ENCODE assay signal across 9 mouse cellular contexts in the genomic region with DNA sequence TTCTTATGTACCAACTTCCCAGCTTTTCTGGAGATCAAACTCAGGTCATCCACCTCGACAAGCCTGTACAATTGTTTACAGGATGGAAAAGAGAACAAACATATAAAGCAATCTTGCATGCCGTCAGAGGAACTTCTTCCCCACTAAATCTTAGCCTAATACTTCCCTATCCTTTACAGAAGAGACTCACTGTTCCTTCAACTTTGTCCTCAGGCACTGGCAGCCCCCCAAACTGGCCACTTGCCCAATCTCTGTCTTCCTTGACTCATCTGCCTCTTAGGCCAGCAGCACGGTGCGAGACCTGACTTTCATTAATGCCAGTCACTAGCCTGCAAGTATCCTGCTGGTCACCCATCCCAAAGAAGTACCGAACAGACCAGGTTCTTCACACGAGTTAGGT. TPM values are rescaled to one million over a fixed set of nuclear protein-coding genes. Genes with fewer than 3 reads are reported as not detected.
DNase-seq lines count a peak whose midpoint lies in the region; ATAC-seq and TF ChIP-seq lines count a peak whose summit lies in the region.
"Had no signal": no experiment of that assay in that cellular context is flagged by ENCODE, and none has a peak within 500 bp of the region (broad histone marks: within the 10 kb centered on the region; RNA-seq: fewer than 3 reads in every experiment).

No protein-coding gene starts in this region.

- WGBS in intestine, embryonic 14.5 days: 55% methylated on average over 6 of the region's 6 CpGs
- 58% methylated on average over 6 of the region's 6 CpGs for WGBS in intestine, embryonic 15.5 days
- 85% methylated on average over 6 of the region's 6 CpGs for WGBS in forebrain, embryonic 12.5 days
- 85% methylated on average over 6 of the region's 6 CpGs for WGBS in hindbrain, embryonic 12.5 days

- DNase-seq in intestine, embryonic 14.5 days (ENCODE audit: low spot score): peak; percentile 51
- peak; percentile 46 for DNase-seq in MN1 (ENCODE audit: low spot score)
- DNase-seq in cerebellum, postnatal 25 days: peak; percentile 18 to 53
- peak; percentile 86 for DNase-seq in kidney, postnatal 14 days
- no peak for DNase-seq in layer of hippocampus, adult 2 months (ENCODE audit: low spot score in 2 of 2)

- no peak overlapping the region for H3K4me2 ChIP-seq in intestine, embryonic 14.5 days (ENCODE audit: low read length)
- H3K4me2 ChIP-seq in intestine, embryonic 15.5 days (replicated peaks): no peak overlapping the region
- no peak overlapping the region for H3K4me2 ChIP-seq in forebrain, embryonic 12.5 days
- H3K4me2 ChIP-seq in hindbrain, embryonic 12.5 days (replicated peaks): no peak overlapping the region
- H3K4me2 ChIP-seq: embryonic facial prominence, embryonic 13.5 days had no signal

- H3K27me3 ChIP-seq in intestine, embryonic 14.5 days (replicated peaks; ENCODE audit: control insufficient read depth, insufficient read depth, low read length): no peaks in the 10 kb centered on the region
- no peaks in the 10 kb centered on the region for H3K27me3 ChIP-seq in intestine, embryonic 15.5 days (replicated peaks)
- H3K27me3 ChIP-seq in forebrain, embryonic 12.5 days: 0 out of 2 replicates have a peak, but pooled peaks cover 3% of the 10 kb centered on the region
- H3K27me3 ChIP-seq in hindbrain, embryonic 12.5 days: no peaks in the 10 kb centered on the region
- H3K27me3 ChIP-seq: embryonic facial prominence, embryonic 13.5 days had no signal

- H3K4me3 ChIP-seq in intestine, embryonic 14.5 days (ENCODE audit: low read depth, low read length): no peak overlapping the region
- no peak overlapping the region for H3K4me3 ChIP-seq in intestine, embryonic 15.5 days (replicated peaks)
- no peak overlapping the region for H3K4me3 ChIP-seq in forebrain, embryonic 12.5 days (replicated peaks)
- H3K4me3 ChIP-seq in layer of hippocampus, adult 2 months: no peak overlapping the region
- no peak overlapping the region for H3K4me3 ChIP-seq in hindbrain, embryonic 12.5 days
- H3K4me3 ChIP-seq: embryonic facial prominence, embryonic 13.5 days had no signal

- no peaks in the 10 kb centered on the region for H3K36me3 ChIP-seq in intestine, embryonic 14.5 days (ENCODE audit: control insufficient read depth, insufficient read depth, low read length)
- H3K36me3 ChIP-seq in intestine, embryonic 15.5 days: no peaks in the 10 kb centered on the region
- H3K36me3 ChIP-seq in forebrain, embryonic 12.5 days (replicated peaks): no peaks in the 10 kb centered on the region
- H3K36me3 ChIP-seq in hindbrain, embryonic 12.5 days: no peaks in the 10 kb centered on the region
- H3K36me3 ChIP-seq: embryonic facial prominence, embryonic 13.5 days had no signal

- ATAC-seq in intestine, embryonic 14.5 days (replicated peaks; ENCODE audit: low FRiP score, low TSS enrichment, low read depth): no peak
- ATAC-seq in intestine, embryonic 15.5 days: no peak
- ATAC-seq in forebrain, embryonic 12.5 days (ENCODE audit: low FRiP score): no peak
- no peak for ATAC-seq in hindbrain, embryonic 12.5 days (ENCODE audit: low FRiP score)

- TF ChIP-seq CTCF in layer of hippocampus, adult 2 months (conservative IDR thresholded peaks at IDR 0.05): no peak

- H3K9me3 ChIP-seq in intestine, embryonic 14.5 days (ENCODE audit: control insufficient read depth, low read length): no peaks in the 10 kb centered on the region
- no peaks in the 10 kb centered on the region; the same call in 1 of the 2 replicates for H3K9me3 ChIP-seq in intestine, embryonic 15.5 days
- H3K9me3 ChIP-seq in forebrain, embryonic 12.5 days: no peaks in the 10 kb centered on the region
- H3K9me3 ChIP-seq in hindbrain, embryonic 12.5 days (replicated peaks): no peaks in the 10 kb centered on the region
- H3K9me3 ChIP-seq: embryonic facial prominence, embryonic 13.5 days had no signal

- H3K4me1 ChIP-seq in intestine, embryonic 14.5 days (replicated peaks; ENCODE audit: control insufficient read depth, insufficient read depth, low read length): no peaks in the 10 kb centered on the region
- H3K4me1 ChIP-seq in intestine, embryonic 15.5 days (replicated peaks): no peaks in the 10 kb centered on the region
- no peaks in the 10 kb centered on the region for H3K4me1 ChIP-seq in forebrain, embryonic 12.5 days
- H3K4me1 ChIP-seq in hindbrain, embryonic 12.5 days: no peaks in the 10 kb centered on the region
- H3K4me1 ChIP-seq: embryonic facial prominence, embryonic 13.5 days had no signal

- H3K9ac ChIP-seq in intestine, embryonic 14.5 days (ENCODE audit: low read length): no peak overlapping the region
- no peak overlapping the region for H3K9ac ChIP-seq in intestine, embryonic 15.5 days
- no peak overlapping the region for H3K9ac ChIP-seq in forebrain, embryonic 12.5 days
- no peak overlapping the region for H3K9ac ChIP-seq in hindbrain, embryonic 12.5 days
- H3K9ac ChIP-seq: embryonic facial prominence, embryonic 13.5 days had no signal

- H3K27ac ChIP-seq in intestine, embryonic 14.5 days (ENCODE audit: low read depth): no peak overlapping the region
- no peak overlapping the region for H3K27ac ChIP-seq in intestine, embryonic 15.5 days
- H3K27ac ChIP-seq in forebrain, embryonic 12.5 days: no peak overlapping the region
- no peak overlapping the region for H3K27ac ChIP-seq in layer of hippocampus, adult 2 months
- H3K27ac ChIP-seq in hindbrain, embryonic 12.5 days: no peak overlapping the region
- H3K27ac ChIP-seq: embryonic facial prominence, embryonic 13.5 days had no signal

RNA-seq across cellular contexts. Expression of a gene that starts 11.4 kb away (rescaled TPM):
- polyA plus RNA-seq in intestine, embryonic 14.5 days (2014; fragmentation: Nextera tagmentation; extraction: Ambion mirVana): 9.5 and 10.3 TPM in 2 replicates
- 6.3 and 6.7 TPM in 2 replicates for polyA plus RNA-seq in intestine, embryonic 15.5 days (2015; fragmentation: Nextera tagmentation; extraction: Ambion mirVana)
- 9.1 and 11.1 TPM in 2 replicates for polyA plus RNA-seq in forebrain, embryonic 12.5 days (2016; fragmentation: Nextera tagmentation; extraction: Ambion mirVana)
- total RNA-seq in layer of hippocampus, adult 2 months (2021): 100 to 1,000 TPM; 142 to 146 TPM
- polyA plus RNA-seq in hindbrain, embryonic 12.5 days (2016; fragmentation: Nextera tagmentation; extraction: Ambion mirVana): 9.9 and 10.7 TPM in 2 replicates

Comparison
In these comparisons a context has a peak if more than half of its experiments do, and no peak if none do; other contexts are left out.
1. DNase-seq: peak in intestine, embryonic 14.5 days (single experiment), MN1 (single experiment), cerebellum, postnatal 25 days (2 of 2) and kidney, postnatal 14 days (single experiment); none in layer of hippocampus, adult 2 months (0 of 2).